Mouse (Mus musculus): ENCODE results near the gene Smim14.
"Not testable (repeated sequence)": the region's sequence is repeated elsewhere in the genome, so short reads cannot be mapped to it uniquely, and the experiment has no call there.

Smim14 gene

DNA sequence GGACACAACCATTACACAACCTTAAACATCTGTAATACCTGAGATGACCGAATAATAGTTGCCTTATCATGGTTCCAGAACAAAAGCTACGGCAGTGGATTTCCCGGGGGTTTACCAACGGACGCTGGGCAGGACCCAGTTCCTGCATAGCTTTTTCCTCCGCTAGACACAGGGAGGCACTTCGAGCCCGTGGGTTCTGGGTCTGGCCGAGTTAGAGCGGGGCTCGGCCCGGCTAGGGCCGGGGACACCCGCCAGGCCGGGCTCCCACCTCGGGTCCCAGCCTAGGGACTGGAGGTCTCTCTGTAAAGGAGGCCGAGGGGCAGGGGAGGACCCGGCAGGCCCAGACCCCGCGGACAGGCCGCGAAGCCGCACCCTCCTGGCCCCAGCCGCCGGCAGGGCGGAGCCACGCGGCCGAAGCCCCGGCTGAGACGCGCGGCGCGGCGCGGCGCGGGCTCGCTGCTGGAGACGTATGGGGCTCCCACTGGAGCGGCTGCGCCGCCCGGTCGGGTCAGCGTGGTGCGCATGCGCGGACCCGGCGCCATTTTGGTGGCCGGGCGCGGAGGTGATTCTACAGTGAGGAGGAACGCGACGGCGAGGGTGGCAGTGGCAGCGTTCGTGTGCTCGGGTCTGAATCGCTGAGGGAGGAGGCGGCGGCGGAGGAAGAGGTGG, at the start of gene Smim14, which contains the start of gene Ube2k:
Smim14 (minus strand) TSS at position 434 of the 669 bp plus-strand sequence.
Ube2k (plus strand) TSS at position 483 of the 669 bp plus-strand sequence.
- peak; percentile 93 for DNase-seq

GRCm38 (mm10) chr5:65586291-65586690, 49.3 kb upstream of the Smim14 start:
- DNase-seq = no peak

GRCm38 (mm10) chr5:65578545-65578944, 41.6 kb upstream of the Smim14 start:
- DNase-seq = no peak

- no peak for DNase-seq
Observed at GRCm38 (mm10) chr5:65575896-65576295, 38.9 kb upstream of the Smim14 start.

- no peak for DNase-seq
Observed at GRCm38 (mm10) chr5:65574876-65575275, 37.9 kb upstream of the Smim14 start.

DNA sequence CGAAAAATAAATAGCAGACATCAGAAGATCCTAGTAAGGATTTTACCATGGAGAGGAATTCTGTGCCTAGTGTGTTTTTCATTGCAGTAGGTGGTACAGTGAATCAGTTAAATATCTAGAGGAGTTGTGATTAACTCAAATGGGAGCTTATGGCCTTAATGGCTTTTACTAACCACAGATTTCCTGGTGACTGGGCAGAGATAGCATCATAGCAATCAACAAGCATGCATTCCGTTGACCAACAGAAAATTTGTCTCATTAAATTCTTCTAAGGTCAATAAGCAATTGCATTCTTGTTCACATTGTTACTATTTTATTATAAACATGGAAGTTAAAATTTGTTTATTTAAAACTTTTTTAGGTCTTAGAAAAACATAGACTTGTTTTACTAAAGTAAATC, 28.5 kb upstream of the Smim14 start:
- DNase-seq = no peak

- peak; percentile 28 for DNase-seq
Observed at GRCm38 (mm10) chr5:65561125-65561893, 24.3 kb upstream of the Smim14 start.

GRCm38 (mm10) chr5:65557109-65557508, 20.1 kb upstream of the Smim14 start:
- no peak for DNase-seq

DNA sequence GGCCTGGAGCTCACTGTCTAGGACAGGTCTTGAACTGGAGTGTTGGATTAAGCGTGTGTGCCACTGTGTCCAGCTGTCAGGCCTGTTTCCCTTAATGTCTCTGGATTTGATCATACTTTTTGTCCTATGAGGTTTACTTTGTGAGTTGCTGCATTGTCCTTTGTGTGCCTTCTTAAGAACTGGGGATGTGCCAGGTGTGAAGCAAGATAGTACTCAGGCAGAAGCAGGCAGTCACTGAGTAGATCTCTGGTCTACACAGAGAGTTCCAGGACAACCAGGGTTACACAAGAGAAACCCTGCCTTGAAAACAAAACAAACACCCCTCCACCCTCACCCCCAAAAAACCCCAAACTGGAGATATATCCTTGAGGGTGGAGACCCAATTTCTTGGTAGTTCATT, 12.7 kb upstream of the Smim14 start:
- DNase-seq = no peak

GRCm38 (mm10) chr5:65544616-65545015, 7.6 kb upstream of the Smim14 start:
- no peak for DNase-seq

DNA sequence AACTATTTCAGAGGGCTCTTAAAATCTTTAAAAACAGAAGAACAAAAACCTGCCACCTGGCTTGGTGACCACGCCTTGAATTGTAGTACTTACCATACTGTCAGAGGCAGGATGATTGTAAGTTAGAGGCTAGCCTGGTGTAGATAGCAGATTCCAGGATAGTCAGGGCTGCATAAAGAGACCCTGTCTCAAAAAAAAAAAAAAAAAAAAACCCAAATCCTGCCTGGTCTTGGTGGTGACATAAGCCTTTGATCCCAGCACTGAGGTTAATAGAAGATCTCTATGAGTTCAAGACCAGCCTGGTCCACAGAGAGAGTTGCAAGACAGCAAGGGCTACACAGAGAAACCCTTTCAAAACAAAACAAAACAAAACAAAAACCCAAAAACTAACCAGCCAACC, 6.5 kb upstream of the Smim14 start:
- no peak for DNase-seq

GRCm38 (mm10) chr5:65541889-65542288, 4.9 kb upstream of the Smim14 start:
- no peak for DNase-seq

- no peak for DNase-seq
Observed at GRCm38 (mm10) chr5:65539786-65540185, 2.8 kb upstream of the Smim14 start.

- no peak for DNase-seq
Observed at GRCm38 (mm10) chr5:65538829-65539228, 1.8 kb upstream of the Smim14 start.

DNA sequence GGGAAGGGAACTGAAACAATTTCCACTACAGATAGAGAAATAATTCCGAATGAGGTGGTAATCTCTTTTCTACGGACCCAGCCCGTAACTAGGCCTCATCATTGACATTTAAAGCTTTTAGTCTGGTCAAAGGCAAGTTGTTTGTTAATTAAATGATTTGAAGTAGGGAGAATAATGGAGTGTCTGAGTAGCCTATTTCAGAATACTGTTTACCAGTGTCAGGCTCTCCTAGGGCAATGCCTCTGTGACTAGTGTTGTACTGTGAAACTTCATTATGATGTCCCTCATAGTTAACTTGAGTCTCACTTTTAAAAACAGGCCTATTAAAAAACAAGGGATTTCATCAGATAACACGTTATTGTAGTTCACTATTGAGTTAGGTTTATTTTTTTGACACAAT, 1.1 kb upstream of the Smim14 start:
- DNase-seq = no peak

- DNase-seq = no peak
Observed at GRCm38 (mm10) chr5:65537420-65538071, 562 bp upstream of the Smim14 start.

GRCm38 (mm10) chr5:65536068-65536465, 917 bp downstream of the Smim14 start:
- not testable (repeated sequence) for DNase-seq

DNA sequence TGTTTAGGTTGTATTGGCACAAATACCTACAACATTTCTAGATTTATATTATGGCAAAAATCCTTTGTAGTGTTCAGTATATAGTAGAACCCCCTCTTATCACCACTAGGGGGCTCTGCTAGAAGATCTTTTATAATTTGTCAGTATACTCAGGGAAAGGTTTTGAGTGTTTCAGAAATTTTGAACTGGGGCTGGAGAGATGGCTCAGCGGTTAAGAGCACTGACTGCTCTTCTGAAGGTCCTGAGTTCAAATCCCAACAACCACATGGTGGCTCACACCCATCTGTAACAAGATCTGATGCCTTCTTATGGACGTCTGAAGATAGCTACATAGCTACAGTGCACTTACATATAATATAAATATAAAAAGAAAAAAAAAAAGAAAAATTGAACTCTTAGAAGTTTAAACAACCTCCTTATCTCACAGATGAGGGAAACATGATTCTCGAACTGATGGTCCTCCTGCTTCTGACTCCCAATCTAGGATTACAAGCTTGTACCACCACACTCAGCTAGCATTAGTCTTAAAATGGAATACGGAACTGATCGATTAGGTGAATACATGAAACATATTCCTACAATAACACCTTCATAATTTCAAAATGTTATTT, 1.4 kb downstream of the Smim14 start:
- peak; percentile 52 for DNase-seq

DNA sequence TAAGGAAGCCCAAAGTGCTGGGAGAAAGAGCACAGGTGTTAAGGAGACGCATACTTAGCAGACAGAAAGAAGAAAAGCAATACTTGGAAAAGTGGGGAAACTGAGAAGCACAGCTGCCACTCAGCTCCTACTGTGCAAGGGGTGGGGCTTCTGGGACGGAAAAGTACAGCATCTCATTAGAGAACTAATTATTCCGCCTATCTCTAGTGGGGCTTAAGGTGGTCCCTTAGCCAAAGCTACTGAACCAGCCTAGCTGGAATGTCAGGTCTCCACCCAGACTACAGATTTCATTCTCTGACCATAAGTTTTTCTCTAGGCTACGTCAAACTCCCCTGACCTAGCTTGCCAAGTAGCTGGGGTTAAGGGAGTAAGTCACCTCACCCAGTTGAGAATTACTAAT, 2.5 kb downstream of the Smim14 start:
- no peak for DNase-seq

- no peak for DNase-seq
Observed at GRCm38 (mm10) chr5:65531283-65531682, 5.7 kb downstream of the Smim14 start.

- no peak for DNase-seq
Observed at GRCm38 (mm10) chr5:65525674-65526443, 11.1 kb downstream of the Smim14 start.

GRCm38 (mm10) chr5:65524831-65525230, 12.2 kb downstream of the Smim14 start:
- no peak for DNase-seq

DNA sequence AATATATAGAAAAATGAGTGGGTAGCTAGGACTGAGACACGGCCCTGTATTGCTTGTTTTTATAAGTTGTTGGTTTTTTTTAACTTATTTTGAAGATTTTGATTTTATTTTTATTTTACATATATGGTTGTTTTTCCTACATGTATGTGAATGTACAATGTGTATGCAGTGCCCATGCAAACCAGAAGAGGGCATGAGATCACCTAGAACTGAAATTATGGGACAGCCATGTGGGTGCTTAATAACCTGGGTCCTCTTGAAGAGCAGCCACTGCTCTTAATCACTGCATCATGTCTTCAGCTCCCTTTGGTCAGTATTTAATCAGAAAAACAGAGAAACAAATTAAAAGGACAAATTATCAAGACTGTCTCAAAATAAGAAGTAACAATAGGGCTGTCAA, 15.2 kb downstream of the Smim14 start:
- DNase-seq = no peak

Measured in cerebellum, adult 8-10 months (tissue).